Mouse (Mus musculus) brain, embryonic 14.5 days (tissue): ENCODE data around the gene Gins3.

Experiments used
- CTCF ChIP-seq: fragments of 200-500 bp; IDR thresholded peaks from 2 replicates; pipeline ENCODE4 v1.5.1; 2012; ENCODE audit warnings: inconsistent platforms, mild to moderate bottlenecking, moderate library complexity, borderline replicate concordance; ENCODE audit not compliant: insufficient read depth, insufficient read length; ENCODE audit errors: extremely low read depth
- POLR2A ChIP-seq: fragments of 200-500 bp; IDR thresholded peaks from 2 replicates; pipeline ENCODE4 v1.6.1; 2012; ENCODE audit warnings: mild to moderate bottlenecking, inconsistent platforms, borderline replicate concordance; ENCODE audit not compliant: poor library complexity, insufficient read depth, insufficient read length, severe bottlenecking; ENCODE audit errors: extremely low read depth

DNA sequence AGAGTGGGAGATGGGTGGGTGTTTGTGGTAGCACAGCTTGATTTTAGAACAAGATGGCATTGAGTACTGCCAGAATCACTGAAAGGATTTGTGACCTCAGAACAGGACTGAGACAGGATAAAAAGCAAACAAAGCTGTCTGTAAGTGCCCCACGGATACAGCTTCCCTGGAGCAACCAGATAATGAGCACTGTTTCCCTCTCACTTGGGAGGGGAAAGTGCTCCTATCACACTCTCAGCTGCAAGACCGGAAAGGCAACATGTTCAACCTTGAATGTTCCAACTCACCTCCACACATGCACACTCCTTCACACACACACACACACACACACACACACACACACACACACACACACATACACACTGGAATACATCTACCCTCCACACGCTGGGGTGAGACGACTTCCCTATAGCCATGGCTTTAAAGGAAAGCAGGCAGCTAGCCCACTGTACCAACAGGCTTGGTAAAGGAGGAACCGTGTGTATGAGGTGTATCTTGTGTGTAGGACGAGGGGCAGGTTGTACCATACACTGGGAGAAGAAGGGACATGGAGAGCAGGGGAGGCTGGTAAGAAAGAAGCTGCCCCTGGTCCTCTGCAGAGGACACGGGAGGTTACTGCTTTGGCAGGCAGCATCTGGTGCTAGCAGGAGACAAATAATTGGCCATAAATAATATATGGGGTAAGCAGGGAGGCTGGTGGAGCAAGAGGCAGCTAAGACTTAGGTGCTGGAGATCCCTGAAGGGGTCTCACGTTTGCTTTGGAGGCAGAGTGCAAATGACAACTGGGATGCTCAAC lies 35.1 kb downstream of the Gins3 start:
- no peak for TF ChIP-seq CTCF
- no peak for TF ChIP-seq POLR2A
